Mouse (Mus musculus) olfactory bulb, adult 2 months (tissue): ENCODE data around the gene Morn2.

Source experiments
- CTCF ChIP-seq: fragments of 200-500 bp; IDR thresholded peaks from 2 replicates; pipeline ENCODE4 v1.5.1; 2012; ENCODE audit warnings: low read depth, mild to moderate bottlenecking, low read length, moderate library complexity; ENCODE audit not compliant: insufficient read depth
- POLR2A ChIP-seq: fragments of 200-500 bp; IDR thresholded peaks from 2 replicates; pipeline ENCODE4 v1.6.1; 2012; ENCODE audit warnings: mild to moderate bottlenecking, low read depth, low read length, moderate library complexity; ENCODE audit not compliant: insufficient read depth

DNA sequence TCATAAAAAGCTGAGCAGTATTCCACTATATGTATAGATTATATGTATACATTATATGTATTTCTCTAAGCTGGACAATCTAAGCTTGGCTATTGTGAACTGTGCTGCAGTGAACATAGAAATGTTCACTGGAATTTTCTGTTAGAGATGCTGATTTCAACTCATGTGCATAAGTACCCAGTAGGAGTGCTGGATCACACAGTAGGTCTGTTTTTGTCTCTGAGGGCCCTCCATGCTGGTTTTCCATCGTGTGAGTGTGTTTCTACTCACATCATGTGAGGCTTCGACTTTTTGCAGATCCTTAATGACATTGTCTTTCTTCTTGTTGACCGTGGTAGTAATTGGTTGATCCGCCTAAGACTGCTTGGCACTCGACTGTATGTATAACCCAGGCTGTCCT, 8.8 kb downstream of the Morn2 start:
- TF ChIP-seq CTCF = no peak
- TF ChIP-seq POLR2A = no peak
